Mouse (Mus musculus) heart, adult 18-20 months (tissue): ENCODE data around the gene Gabarapl2. TPM values are rescaled to one million over a fixed set of nuclear protein-coding genes. Genes with fewer than 3 reads are reported as not detected.

Experiments
- DNase-seq, 2 experiments: peaks; one replicate each; pipeline ENCODE4 v3.0.0; 2021 to 2022; ENCODE audit warnings: mixed read lengths in 1 of 2
- long read RNA-seq, 2 experiments: library from polyadenylated mRNA; stranded (forward); transcript quantifications; one replicate each; pipeline ENCODE4 v2.0.0; 2021
- total RNA-seq, 2 experiments: library from RNA; stranded (reverse); gene quantifications; 2 replicates each; pipeline ENCODE4 v1.2.3; 2021

Gabarapl2 gene
- total RNA-seq, result 100 to 1,000 TPM; 137 to 139 TPM
- long read RNA-seq, experiment 1, transcript Gabarapl2-201 (4 exons, 1,677 nt), result major isoform, 121 of 123 reads
- long read RNA-seq, experiment 1, partial matches to known transcripts, result 2 of 123 reads
- long read RNA-seq, experiment 1, other reads (novel, unspliced or antisense), result 0 of 123 reads
- long read RNA-seq, experiment 2, transcript Gabarapl2-201 (4 exons, 1,677 nt), result major isoform, 79 of 82 reads
- long read RNA-seq, experiment 2, partial matches to known transcripts, result 3 of 82 reads
- long read RNA-seq, experiment 2, other reads (novel, unspliced or antisense), result 0 of 82 reads

- DNase-seq, result peak; percentile 98 to 99
Measured at GRCm38 (mm10) chr8:111940171-111941100, at the start of gene Gabarapl2. Gabarapl2 (plus strand) TSS chr8:111940703.

- DNase-seq, result no peak
Measured at GRCm38 (mm10) chr8:111890911-111891303, 49.6 kb upstream of the Gabarapl2 start.

- no peak for DNase-seq
Measured at GRCm38 (mm10) chr8:111891983-111892382, 48.5 kb upstream of the Gabarapl2 start.

- no peak for DNase-seq
Measured at GRCm38 (mm10) chr8:111892615-111893014, 47.9 kb upstream of the Gabarapl2 start.

- DNase-seq, result no peak
Measured at GRCm38 (mm10) chr8:111894955-111895354, 45.5 kb upstream of the Gabarapl2 start.

GRCm38 (mm10) chr8:111898586-111898985 is 41.9 kb upstream of the Gabarapl2 start:
- no peak for DNase-seq

GRCm38 (mm10) chr8:111902080-111902479 is 38.4 kb upstream of the Gabarapl2 start:
- peak; percentile 26 to 43 for DNase-seq

- no peak for DNase-seq
Measured at GRCm38 (mm10) chr8:111905500-111906121, 34.9 kb upstream of the Gabarapl2 start.

- no peak for DNase-seq
Measured at GRCm38 (mm10) chr8:111909621-111910450, 30.7 kb upstream of the Gabarapl2 start, which contains the start of gene Chst5. Chst5 (minus strand) TSS chr8:111910447.

GRCm38 (mm10) chr8:111911572-111911971 is 28.9 kb upstream of the Gabarapl2 start:
- DNase-seq, result no peak

- DNase-seq, result no peak
Measured at GRCm38 (mm10) chr8:111912860-111913432, 27.6 kb upstream of the Gabarapl2 start.

- no peak for DNase-seq
Measured at GRCm38 (mm10) chr8:111919663-111920062, 20.8 kb upstream of the Gabarapl2 start.

- no peak for DNase-seq
Measured at GRCm38 (mm10) chr8:111920971-111921370, 19.5 kb upstream of the Gabarapl2 start.

GRCm38 (mm10) chr8:111923383-111923804 is 17.1 kb upstream of the Gabarapl2 start:
- DNase-seq, result peak; percentile 59 to 66

- no peak for DNase-seq
Measured at GRCm38 (mm10) chr8:111924976-111925375, 15.5 kb upstream of the Gabarapl2 start.

- DNase-seq, result no peak
Measured at GRCm38 (mm10) chr8:111929648-111930344, 10.7 kb upstream of the Gabarapl2 start.

- DNase-seq, result no peak
Measured at GRCm38 (mm10) chr8:111931721-111932120, 8.8 kb upstream of the Gabarapl2 start.

- peak; percentile 76 to 83 for DNase-seq
Measured at GRCm38 (mm10) chr8:111932580-111933336, 7.7 kb upstream of the Gabarapl2 start.

GRCm38 (mm10) chr8:111933348-111934076 is 7.0 kb upstream of the Gabarapl2 start, which contains the start of gene Tmem231:
Tmem231 (minus strand) TSS chr8:111933881.
- peak; percentile 90 to 94 for DNase-seq
